In genomic region chr3:88624951-88625350, GRCm38 (mm10) we compare ENCODE assay signal across 8 mouse cellular contexts. TPM values are rescaled to one million over a fixed set of nuclear protein-coding genes. Genes with fewer than 3 reads are reported as not detected.
DNase-seq lines count a peak whose midpoint lies in the region; ATAC-seq and TF ChIP-seq lines count a peak whose summit lies in the region.

No protein-coding gene starts in this region.

- no peaks in the 10 kb centered on the region for H3K9me3 ChIP-seq in lung, embryonic 14.5 days (ENCODE audit: low read depth, low read length)
- no peaks in the 10 kb centered on the region for H3K9me3 ChIP-seq in embryonic facial prominence, embryonic 11.5 days (replicated peaks; ENCODE audit: control insufficient read depth, low read length)
- H3K9me3 ChIP-seq in heart, embryonic 16.5 days (replicated peaks; ENCODE audit: control insufficient read depth, low read length): no peaks in the 10 kb centered on the region
- H3K9me3 ChIP-seq in midbrain, embryonic 11.5 days (ENCODE audit: control insufficient read depth, low read length): no peaks in the 10 kb centered on the region

- DNase-seq in lung, embryonic 14.5 days: no peak
- no peak for DNase-seq in lung, postnatal 10 days
- DNase-seq in embryonic facial prominence, embryonic 11.5 days (ENCODE audit: low spot score): no peak
- no peak for DNase-seq in midbrain, embryonic 11.5 days (ENCODE audit: low spot score, missing footprints)
- no peak for DNase-seq in thymus, postnatal 25 days
- no peak for DNase-seq in layer of hippocampus, postnatal 10 days (ENCODE audit: low spot score in 2 of 2)
- DNase-seq in urinary bladder, postnatal 25 days (ENCODE audit: low spot score): no peak

- H3K27ac ChIP-seq in lung, embryonic 14.5 days (ENCODE audit: low read depth): peak overlapping the region; percentile 99
- no peak overlapping the region for H3K27ac ChIP-seq in embryonic facial prominence, embryonic 11.5 days (replicated peaks; ENCODE audit: low read depth, low read length)
- H3K27ac ChIP-seq in heart, embryonic 16.5 days (ENCODE audit: low read length): peak overlapping the region; percentile 98
- peak overlapping the region; percentile 95 for H3K27ac ChIP-seq in midbrain, embryonic 11.5 days (ENCODE audit: low read depth, low read length)

- H3K9ac ChIP-seq in lung, embryonic 14.5 days: peak overlapping the region; percentile 98
- peak overlapping the region; percentile 99 for H3K9ac ChIP-seq in embryonic facial prominence, embryonic 11.5 days (replicated peaks; ENCODE audit: low read length)
- H3K9ac ChIP-seq in heart, embryonic 16.5 days (ENCODE audit: low read length): peak overlapping the region; percentile 98
- H3K9ac ChIP-seq in midbrain, embryonic 11.5 days (ENCODE audit: low read length): peak overlapping the region; percentile 97

- H3K4me3 ChIP-seq in lung, embryonic 14.5 days (ENCODE audit: low read depth, low read length): peak overlapping the region; percentile 91; the same call in 1 of the 2 replicates
- no peak overlapping the region for H3K4me3 ChIP-seq in embryonic facial prominence, embryonic 11.5 days (ENCODE audit: low read depth, low read length)
- no peak overlapping the region for H3K4me3 ChIP-seq in heart, embryonic 16.5 days (ENCODE audit: low read length)
- H3K4me3 ChIP-seq in midbrain, embryonic 11.5 days (ENCODE audit: low read depth, low read length): peak overlapping the region; percentile 84

- H3K4me1 ChIP-seq in lung, embryonic 14.5 days (ENCODE audit: insufficient read depth): peaks cover 27% of the 10 kb centered on the region
- H3K4me1 ChIP-seq in embryonic facial prominence, embryonic 11.5 days (ENCODE audit: control insufficient read depth, insufficient read depth, low read length): peaks cover 5% of the 10 kb centered on the region; the same call in 1 of the 2 replicates
- peaks cover 68% of the 10 kb centered on the region for H3K4me1 ChIP-seq in heart, embryonic 16.5 days (ENCODE audit: control insufficient read depth, insufficient read depth, low read length)
- H3K4me1 ChIP-seq in midbrain, embryonic 11.5 days (ENCODE audit: control insufficient read depth, insufficient read depth, low read length): peaks cover 28% of the 10 kb centered on the region

- no peak for TF ChIP-seq CTCF in lung, embryonic 14.5 days (IDR thresholded peaks at IDR 0.05; ENCODE audit: low read depth)

- 21% methylated on average over 2 of the region's 2 CpGs for WGBS in lung, embryonic 14.5 days
- 52% methylated on average over 2 of the region's 2 CpGs for WGBS in embryonic facial prominence, embryonic 11.5 days
- WGBS in heart, embryonic 16.5 days: 25% methylated on average over 2 of the region's 2 CpGs
- WGBS in midbrain, embryonic 11.5 days: 57% methylated on average over 2 of the region's 2 CpGs

- H3K4me2 ChIP-seq in lung, embryonic 14.5 days: peak overlapping the region; percentile 86
- no peak overlapping the region for H3K4me2 ChIP-seq in embryonic facial prominence, embryonic 11.5 days (ENCODE audit: low read depth, low read length)
- H3K4me2 ChIP-seq in heart, embryonic 16.5 days (ENCODE audit: low read depth, low read length): peak overlapping the region; percentile 96
- peak overlapping the region; percentile 89 for H3K4me2 ChIP-seq in midbrain, embryonic 11.5 days

- peaks cover 44% of the 10 kb centered on the region for H3K36me3 ChIP-seq in lung, embryonic 14.5 days (ENCODE audit: insufficient read depth)
- no peaks in the 10 kb centered on the region; the same call in 1 of the 2 replicates for H3K36me3 ChIP-seq in embryonic facial prominence, embryonic 11.5 days (replicated peaks; ENCODE audit: control insufficient read depth, insufficient read depth, low read depth, low read length)
- peaks cover 3% of the 10 kb centered on the region; the same call in 1 of the 2 replicates for H3K36me3 ChIP-seq in heart, embryonic 16.5 days (ENCODE audit: control insufficient read depth, insufficient read depth)
- peaks cover 6% of the 10 kb centered on the region for H3K36me3 ChIP-seq in midbrain, embryonic 11.5 days (ENCODE audit: control insufficient read depth, insufficient read depth, low read length)

- H3K27me3 ChIP-seq in lung, embryonic 14.5 days (ENCODE audit: insufficient read depth, low read length): no peaks in the 10 kb centered on the region
- H3K27me3 ChIP-seq in embryonic facial prominence, embryonic 11.5 days (ENCODE audit: control insufficient read depth, insufficient read depth, low read length): no peaks in the 10 kb centered on the region
- H3K27me3 ChIP-seq in heart, embryonic 16.5 days (ENCODE audit: control insufficient read depth, insufficient read depth, low read length): no peaks in the 10 kb centered on the region
- no peaks in the 10 kb centered on the region for H3K27me3 ChIP-seq in midbrain, embryonic 11.5 days (ENCODE audit: control insufficient read depth, insufficient read depth, low read length)

- no peak for ATAC-seq in lung, embryonic 14.5 days (ENCODE audit: insufficient read depth)
- ATAC-seq in embryonic facial prominence, embryonic 11.5 days (replicated peaks; ENCODE audit: insufficient number of reproducible peaks, low FRiP score, low TSS enrichment, low read depth): no peak
- no peak for ATAC-seq in heart, embryonic 16.5 days (replicated peaks; ENCODE audit: extremely low read depth, insufficient read depth, low FRiP score)
- ATAC-seq in midbrain, embryonic 11.5 days (ENCODE audit: low FRiP score): no peak

RNA-seq across cellular contexts. Expression of gene Arhgef2, which starts 19.2 kb away (rescaled TPM):
- polyA plus RNA-seq in lung, embryonic 14.5 days (2014; fragmentation: Nextera tagmentation; extraction: Ambion mirVana): 115 and 127 TPM in 2 replicates
- polyA plus RNA-seq in embryonic facial prominence, embryonic 11.5 days (2014; fragmentation: Nextera tagmentation; extraction: Ambion mirVana): 82.2 and 89.3 TPM in 2 replicates
- 76.7 and 85.5 TPM in 2 replicates for polyA plus RNA-seq in heart, embryonic 16.5 days (2015; fragmentation: Nextera tagmentation; extraction: Ambion mirVana)
- polyA plus RNA-seq in midbrain, embryonic 11.5 days (2014; fragmentation: Nextera tagmentation; extraction: Ambion mirVana): 99.0 and 117 TPM in 2 replicates
- total RNA-seq in layer of hippocampus, postnatal 10 days (2021): 100 to 1,000 TPM; 212 to 255 TPM

RNA-seq across cellular contexts. Expression of gene Rxfp4, which starts 28.0 kb away (rescaled TPM):
- polyA plus RNA-seq in lung, embryonic 14.5 days (2014; fragmentation: Nextera tagmentation; extraction: Ambion mirVana): not detected in 2 replicates
- polyA plus RNA-seq in embryonic facial prominence, embryonic 11.5 days (2014; fragmentation: Nextera tagmentation; extraction: Ambion mirVana): not detected in 2 replicates
- polyA plus RNA-seq in heart, embryonic 16.5 days (2015; fragmentation: Nextera tagmentation; extraction: Ambion mirVana): not detected in 2 replicates
- polyA plus RNA-seq in midbrain, embryonic 11.5 days (2014; fragmentation: Nextera tagmentation; extraction: Ambion mirVana): 0.14 TPM in 1 of 2 replicates, not detected in the other
- total RNA-seq in layer of hippocampus, postnatal 10 days (2021): not detected

RNA-seq across cellular contexts. Expression of gene Ssr2, which starts 49.3 kb away (rescaled TPM):
- polyA plus RNA-seq in lung, embryonic 14.5 days (2014; fragmentation: Nextera tagmentation; extraction: Ambion mirVana): 278 and 285 TPM in 2 replicates
- polyA plus RNA-seq in embryonic facial prominence, embryonic 11.5 days (2014; fragmentation: Nextera tagmentation; extraction: Ambion mirVana): 184 and 201 TPM in 2 replicates
- 136 and 161 TPM in 2 replicates for polyA plus RNA-seq in heart, embryonic 16.5 days (2015; fragmentation: Nextera tagmentation; extraction: Ambion mirVana)
- polyA plus RNA-seq in midbrain, embryonic 11.5 days (2014; fragmentation: Nextera tagmentation; extraction: Ambion mirVana): 154 and 157 TPM in 2 replicates
- 100 to 1,000 TPM; 123 to 129 TPM for total RNA-seq in layer of hippocampus, postnatal 10 days (2021)

Comparison
In these comparisons a context has a peak if more than half of its experiments do, and no peak if none do; other contexts are left out.
1. H3K4me3 ChIP-seq: peak in lung, embryonic 14.5 days (single experiment) and midbrain, embryonic 11.5 days (single experiment); none in embryonic facial prominence, embryonic 11.5 days (single experiment) and heart, embryonic 16.5 days (single experiment).
2. Peak in every context shown above with its lines, with median percentiles within 50 percentile points of each other: H3K9ac ChIP-seq.